Mouse (Mus musculus): ENCODE data around the gene Lig3.
A peak's percentile ranks its signal among the peaks of the same experiment; 100 is the strongest.

Gene Lig3

GRCm38 (mm10) chr11:82780983-82781903, at the start of gene Lig3:
Gene Lig3, plus strand, starts transcription at chr11:82781108.
- peak; percentile 90 to 92 for DNase-seq (ENCODE audit: low spot score in 2 of 2)

- no peak for DNase-seq (ENCODE audit: low spot score in 2 of 2)
Observed at GRCm38 (mm10) chr11:82734227-82734626, 46.7 kb upstream of the Lig3 start.

DNA sequence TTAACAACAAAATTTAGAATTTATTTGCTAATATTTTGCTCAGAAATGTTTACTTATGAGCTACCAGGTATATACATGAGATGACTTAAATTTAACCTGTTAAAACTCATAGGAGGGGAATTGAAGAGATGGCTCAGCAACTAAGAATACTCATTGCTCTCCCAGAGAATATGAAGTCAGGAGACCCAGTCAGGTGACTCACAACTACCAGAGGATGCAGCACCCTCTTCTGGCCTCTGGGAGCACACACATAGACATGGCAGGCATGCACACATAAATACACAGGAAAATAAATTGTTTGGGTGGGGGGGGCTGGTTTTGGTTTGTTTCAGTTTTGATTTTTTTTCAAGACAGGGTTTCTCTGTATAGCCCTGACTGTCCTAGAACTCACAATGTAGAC, 41.9 kb upstream of the Lig3 start:
- no peak for DNase-seq (ENCODE audit: low spot score in 2 of 2)

DNA sequence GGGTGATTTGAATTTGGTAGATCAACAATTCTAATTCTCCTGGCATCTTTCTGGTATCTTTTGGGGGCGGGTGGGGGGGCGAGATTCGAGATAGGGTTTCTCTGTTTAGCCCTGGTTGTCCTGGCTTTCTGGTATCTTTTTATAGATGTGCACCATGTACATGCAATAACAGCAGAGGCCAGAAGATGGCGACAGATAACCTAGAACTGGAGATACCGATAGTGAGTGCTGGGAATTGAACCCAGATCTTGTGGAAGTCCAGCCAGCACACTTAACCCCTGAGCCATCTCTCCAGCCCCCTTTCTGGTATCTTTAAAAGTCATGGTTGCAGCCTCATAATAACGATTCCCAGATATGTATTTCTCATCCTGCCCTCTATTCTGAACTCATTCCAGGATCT, 34.8 kb upstream of the Lig3 start:
- DNase-seq (ENCODE audit: low spot score in 2 of 2) = no peak

GRCm38 (mm10) chr11:82746857-82747366, 34.0 kb upstream of the Lig3 start:
- no peak for DNase-seq (ENCODE audit: low spot score in 2 of 2)

DNA sequence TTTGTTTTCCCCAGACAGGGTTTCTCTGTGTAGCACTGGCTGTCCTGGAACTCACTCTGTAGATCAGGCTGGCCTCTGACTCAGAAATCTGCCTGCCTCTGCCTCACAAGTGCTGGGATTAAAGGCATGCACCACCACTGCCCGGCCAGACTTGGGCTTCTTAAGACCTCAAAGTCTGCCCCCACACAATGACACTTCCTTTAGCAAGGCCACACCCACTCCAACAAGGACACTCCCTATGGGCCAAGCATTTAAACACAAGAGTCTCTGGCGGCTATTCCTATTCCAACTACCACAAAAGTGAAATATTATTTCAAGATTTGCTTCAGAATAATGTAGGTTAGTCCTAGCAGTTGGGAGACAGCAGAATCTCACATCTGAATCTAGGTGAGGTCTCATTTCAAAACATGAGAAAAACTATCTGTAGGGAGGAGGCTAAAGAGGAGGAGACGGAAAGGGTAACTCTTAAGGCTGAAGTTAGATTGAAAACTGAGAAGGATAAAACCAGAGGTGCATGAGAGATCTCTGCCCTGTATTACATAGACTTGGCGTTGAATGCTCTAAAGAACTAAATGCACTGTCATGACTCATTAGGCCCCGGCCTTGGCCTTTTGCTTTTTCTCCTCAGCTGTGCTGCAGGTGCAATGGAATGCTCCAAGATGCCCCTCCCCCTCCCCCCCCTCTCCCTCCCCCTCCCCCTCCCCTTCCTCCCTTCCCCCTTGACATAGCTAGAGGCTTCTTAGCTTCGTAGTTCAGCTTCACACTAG, 28.4 kb upstream of the Lig3 start:
- DNase-seq (ENCODE audit: low spot score in 2 of 2) = no peak

DNA sequence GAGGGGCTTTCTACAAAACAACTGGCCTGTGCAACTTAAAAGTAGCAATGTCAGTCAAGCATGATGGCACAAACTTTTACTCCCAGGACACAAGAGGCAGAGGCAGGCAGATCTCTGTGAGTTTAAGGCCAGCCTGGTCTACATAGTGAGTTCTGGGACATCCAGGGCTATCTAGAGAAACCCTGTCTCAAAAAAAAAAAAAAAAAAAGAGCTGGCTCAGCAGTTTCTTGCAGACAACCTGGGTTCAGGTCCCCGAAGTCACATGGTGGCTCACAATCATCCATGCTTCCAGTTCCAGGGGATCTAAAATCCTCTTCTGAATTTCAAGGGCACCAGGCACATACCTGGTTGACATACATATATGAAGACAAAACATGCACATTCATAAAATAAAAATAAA, 25.0 kb upstream of the Lig3 start:
- no peak for DNase-seq (ENCODE audit: low spot score in 2 of 2)

GRCm38 (mm10) chr11:82762286-82762829, 18.6 kb upstream of the Lig3 start:
- no peak for DNase-seq (ENCODE audit: low spot score in 2 of 2)

DNA sequence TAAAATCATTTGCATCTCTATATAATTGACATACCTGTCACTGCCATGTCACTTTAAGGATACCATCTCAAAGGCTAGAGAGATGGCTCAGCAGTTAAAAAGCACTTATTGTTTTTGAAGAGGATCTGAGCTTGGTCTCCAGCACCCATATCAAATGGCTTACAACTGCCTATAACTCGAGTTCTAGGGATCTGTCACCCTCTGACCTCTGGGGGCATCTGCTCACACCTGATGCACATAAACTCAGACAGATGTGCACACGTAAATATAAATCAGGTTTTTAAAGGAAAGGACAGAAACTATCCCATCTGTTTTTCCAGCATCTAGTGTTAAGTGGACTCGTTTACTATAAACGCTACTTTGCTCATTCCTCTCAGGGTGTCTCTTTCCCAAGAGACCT, 17.6 kb upstream of the Lig3 start:
- no peak for DNase-seq (ENCODE audit: low spot score in 2 of 2)

DNA sequence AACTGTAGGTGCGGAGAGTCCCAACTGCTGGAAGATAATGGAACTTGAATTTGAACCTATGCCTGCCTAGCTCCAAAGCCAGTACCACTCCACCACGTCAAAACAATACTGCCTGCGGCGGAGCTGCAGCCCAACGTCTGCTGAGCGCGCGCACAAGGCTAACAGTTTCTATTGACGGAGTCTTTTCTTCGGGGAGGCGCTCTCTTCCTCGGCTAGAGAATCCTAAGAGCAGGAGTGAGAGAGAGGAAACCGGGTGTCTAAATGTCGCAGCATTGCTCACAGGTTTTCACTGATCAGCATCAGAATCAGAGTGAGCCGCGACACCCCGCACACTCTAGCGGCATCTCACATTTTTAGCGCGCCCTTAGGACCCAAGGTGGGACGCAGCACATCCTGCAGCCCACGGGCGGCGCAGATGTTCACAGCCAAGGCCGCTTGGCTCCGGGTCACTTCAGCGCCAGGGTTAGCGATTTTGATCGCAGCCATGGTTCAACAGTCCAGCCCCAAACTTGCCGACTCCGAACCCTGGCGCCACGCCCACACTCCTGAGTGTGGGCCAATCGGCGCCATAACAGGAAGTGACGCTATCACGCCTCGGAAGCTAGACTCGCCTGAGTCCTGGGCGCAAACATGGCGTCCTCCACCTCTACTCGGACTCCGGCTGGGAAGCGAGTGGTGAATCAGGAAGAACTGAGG, 17.0 kb upstream of the Lig3 start, which contains the start of the genes Cct6b and Zfp830:
Gene Cct6b, minus strand, starts transcription at position 580 of the 696 bp plus-strand sequence.
Gene Zfp830, plus strand, starts transcription at position 604 of the 696 bp plus-strand sequence.
- DNase-seq (ENCODE audit: low spot score in 2 of 2) = peak; percentile 84 to 90

DNA sequence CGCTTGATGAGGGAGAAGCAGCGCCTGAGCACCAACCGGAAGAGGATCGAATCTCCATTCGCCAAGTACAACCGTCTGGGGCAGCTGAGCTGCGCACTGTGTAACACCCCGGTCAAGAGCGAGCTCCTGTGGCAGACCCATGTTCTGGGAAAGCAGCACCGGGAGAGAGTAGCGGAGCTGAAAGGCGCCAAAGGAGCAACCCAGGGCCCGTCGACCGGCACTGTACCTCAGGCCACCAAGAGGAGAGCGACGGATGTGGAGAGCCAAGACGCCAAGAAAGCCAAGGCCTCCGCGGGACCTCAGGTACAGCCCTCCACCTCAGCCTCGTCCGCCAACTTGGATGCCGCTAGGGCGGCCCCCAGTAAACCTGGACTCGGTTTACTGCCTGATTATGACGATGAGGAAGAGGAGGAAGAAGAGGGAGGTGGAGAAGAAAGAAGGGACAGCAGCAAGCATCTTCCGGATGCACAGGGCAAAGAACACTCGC, 16.4 kb upstream of the Lig3 start:
- no peak for DNase-seq (ENCODE audit: low spot score in 2 of 2)

DNA sequence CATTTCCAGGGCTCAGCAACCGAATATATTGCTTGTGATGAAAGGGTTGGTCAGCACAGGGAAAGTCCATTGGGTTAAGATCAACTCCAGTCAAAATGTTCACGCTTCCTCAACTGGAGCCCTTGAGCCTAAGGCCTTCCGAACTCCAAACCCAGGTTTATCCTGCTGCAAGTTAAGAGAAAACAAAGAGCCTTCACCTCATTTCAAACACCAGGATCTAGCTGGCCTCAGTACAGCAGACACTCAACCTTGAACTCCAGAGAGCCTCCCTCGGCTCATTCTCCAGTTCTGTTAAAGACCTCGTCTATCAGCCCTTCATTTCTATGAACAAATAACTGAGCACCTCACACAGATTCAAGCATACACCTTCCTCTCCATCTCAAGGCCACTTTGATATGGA, 774 bp upstream of the Lig3 start:
- no peak for DNase-seq (ENCODE audit: low spot score in 2 of 2)

DNA sequence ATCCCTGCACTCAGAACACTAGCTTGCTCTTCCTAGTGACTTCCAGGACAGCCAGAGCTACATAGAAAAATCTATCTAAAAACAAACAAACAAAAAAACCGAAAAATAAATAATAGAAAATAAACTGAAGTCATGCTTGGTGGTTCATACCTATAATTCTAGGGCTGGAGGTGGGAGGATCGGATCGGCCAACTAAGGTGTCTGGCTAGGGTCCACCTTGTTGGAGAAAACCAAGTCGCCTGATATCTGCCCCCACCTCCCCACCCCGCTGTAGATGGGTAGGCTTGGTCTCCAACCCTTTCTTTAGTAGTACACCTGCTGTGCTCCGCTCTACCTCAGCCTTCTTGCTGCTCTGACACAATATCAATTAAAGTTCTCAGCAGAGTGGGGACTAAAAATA, 1.3 kb downstream of the Lig3 start:
- DNase-seq (ENCODE audit: low spot score in 2 of 2) = no peak

DNA sequence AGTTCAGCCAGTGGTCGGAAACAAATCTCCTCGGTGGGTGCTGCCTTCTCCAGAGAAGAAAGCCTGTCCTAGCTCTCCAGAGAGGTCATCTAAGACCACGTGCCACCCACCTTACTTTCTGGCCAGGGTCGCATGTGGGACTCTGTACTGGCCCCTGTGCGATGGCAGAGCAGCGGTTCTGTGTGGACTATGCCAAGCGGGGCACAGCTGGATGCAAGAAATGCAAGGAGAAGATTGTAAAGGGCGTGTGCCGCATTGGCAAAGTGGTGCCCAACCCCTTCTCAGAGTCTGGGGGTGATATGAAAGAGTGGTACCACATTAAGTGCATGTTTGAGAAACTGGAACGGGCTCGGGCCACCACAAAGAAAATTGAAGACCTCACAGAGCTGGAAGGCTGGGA, 2.5 kb downstream of the Lig3 start:
- no peak for DNase-seq (ENCODE audit: low spot score in 2 of 2)

DNA sequence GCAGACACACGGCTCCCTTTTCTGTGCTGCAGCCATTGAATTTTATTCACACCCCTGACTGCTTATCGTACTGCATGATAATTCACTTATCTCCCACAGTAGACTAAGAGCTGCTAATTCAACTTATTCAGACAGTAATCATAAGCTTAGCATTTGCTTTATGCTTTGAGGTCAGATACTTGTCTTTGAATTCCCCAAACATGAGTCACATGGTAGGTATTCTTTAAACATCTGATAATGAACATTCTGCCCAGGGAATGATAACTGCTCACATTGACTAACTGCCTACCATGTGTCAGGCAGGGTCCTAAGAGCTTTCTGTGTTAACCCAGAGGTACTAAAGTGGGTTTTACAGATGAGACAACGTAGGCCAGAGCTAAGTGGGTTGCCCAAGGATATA, 25.7 kb downstream of the Lig3 start:
- DNase-seq (ENCODE audit: low spot score in 2 of 2) = no peak

GRCm38 (mm10) chr11:82807370-82807769, 26.5 kb downstream of the Lig3 start:
- DNase-seq (ENCODE audit: low spot score in 2 of 2) = no peak

DNA sequence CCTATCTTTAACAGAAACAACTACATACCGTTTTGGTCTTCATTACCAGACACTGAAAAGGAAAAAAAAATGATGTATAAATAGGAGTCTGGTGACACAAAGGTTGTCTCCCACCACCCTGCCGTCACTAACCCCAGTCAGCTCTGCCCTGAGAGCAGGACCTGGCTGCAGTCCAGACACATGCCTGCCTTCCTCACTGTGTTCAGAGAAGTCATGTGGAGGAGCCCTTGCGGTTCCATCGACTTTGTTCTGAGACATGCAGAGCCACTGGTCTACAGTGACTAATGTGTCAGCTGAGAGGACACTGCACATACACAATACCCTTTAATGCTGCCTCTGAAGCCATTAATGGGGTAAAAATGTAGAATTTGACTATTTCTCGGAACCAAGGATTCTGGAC, 27.6 kb downstream of the Lig3 start:
- DNase-seq (ENCODE audit: low spot score in 2 of 2) = no peak

DNA sequence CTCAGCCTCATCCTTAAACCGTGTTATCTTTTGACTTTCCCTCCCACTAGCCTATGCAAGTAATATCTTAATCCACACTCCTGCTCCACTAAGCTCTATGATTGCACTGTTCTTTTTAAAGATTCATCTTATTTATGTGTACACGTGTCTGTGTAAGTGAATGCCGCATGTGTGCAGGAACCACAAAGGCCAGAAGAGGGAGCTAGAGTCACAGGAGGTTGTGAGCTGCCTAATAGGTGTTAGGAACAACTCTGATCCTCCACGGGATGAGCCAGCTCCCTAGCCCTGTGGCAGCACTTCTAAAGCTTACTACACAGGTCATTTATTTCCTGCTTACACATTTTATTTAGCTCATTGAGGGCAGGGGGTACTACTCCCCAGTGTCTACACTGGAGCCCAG, 38.4 kb downstream of the Lig3 start:
- peak in 1 of 2 experiments; percentile 27 for DNase-seq (ENCODE audit: low spot score in 2 of 2)

- no peak for DNase-seq (ENCODE audit: low spot score in 2 of 2)
Observed at GRCm38 (mm10) chr11:82820788-82821456, 40.0 kb downstream of the Lig3 start.

- no peak for DNase-seq (ENCODE audit: low spot score in 2 of 2)
Observed at GRCm38 (mm10) chr11:82826818-82827217, 45.9 kb downstream of the Lig3 start.
